Mouse (Mus musculus): ENCODE measurements around the gene Kdelr3.

DNA sequence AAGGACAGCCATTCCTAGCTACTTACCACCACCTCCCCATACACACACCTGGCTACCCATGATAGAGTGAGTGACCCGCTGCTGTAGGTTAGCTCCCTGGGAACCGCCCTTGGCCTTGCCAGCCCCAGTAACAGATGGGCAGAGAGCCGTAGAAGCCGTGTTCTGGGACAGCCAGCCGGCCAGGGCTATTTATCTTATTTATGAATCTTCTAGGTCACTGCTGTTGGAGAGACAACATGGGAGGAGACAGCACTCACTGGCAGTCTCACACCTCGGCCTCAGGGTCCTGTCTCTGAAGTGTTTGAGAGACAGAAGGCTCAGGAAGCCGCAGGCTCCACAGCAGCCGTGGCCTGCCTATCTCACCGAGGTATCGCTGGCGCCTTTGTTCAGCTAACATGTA, 26.7 kb upstream of the Kdelr3 start:
- no peak for TF ChIP-seq CTCF (IDR thresholded peaks at IDR 0.05; ENCODE audit: borderline replicate concordance, insufficient read depth, low read length)
- TF ChIP-seq POLR2A (IDR thresholded peaks at IDR 0.05; ENCODE audit: low read depth, low read length): no peak
